Mouse (Mus musculus): ENCODE measurements around the gene Ptgir. TPM values are rescaled to one million over a fixed set of nuclear protein-coding genes. Genes with fewer than 3 reads are reported as not detected.

The Ptgir gene
- polyA plus RNA-seq, 1 experiment, result not detected

DNA sequence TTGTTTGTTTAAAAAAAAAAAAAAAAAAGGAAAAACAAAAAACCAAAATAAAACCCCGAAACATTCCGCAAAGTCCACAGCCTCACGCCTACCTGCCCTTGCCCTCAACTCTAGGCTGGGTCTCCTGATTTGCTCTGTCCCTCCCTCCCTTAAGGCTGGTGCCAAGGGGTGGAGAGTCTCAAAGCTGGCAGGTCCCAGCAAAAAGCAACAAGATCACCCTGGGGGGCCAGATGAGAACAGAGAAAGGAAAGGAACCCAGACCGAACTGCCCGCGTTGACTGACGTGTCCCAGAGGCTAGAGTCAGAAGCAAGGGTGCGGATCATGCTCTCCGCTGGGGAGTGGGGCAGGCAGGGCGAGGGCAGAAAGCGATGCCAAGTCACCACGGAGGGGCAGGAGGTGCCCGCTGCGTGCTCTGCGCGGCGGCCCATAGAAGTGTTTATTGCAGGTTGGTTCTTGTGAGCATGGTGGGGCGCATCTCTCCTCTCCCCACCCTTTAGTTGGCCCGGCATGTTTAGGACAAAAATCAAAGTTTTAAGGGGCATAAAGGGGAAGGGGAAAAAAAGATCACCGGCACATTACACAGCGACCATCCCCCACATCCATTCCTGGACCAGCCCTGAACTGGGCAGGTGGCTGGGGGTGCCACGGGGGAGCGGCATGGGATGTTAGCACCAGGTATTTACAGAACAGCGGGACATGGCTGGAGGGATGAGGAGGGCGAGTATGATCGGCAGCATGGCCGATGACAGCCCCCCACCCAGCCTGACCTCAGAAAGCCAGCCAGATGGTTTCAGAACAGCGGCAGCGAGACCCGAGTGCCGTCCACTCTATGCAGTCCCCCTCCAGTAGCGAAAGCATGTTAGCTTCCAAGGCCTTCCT is 9.4 kb downstream of the Ptgir start:
- H3K9ac ChIP-seq (ENCODE audit: low read depth, poor library complexity, severe bottlenecking), result no peak overlapping the region
- H3K4me3 ChIP-seq (ENCODE audit: low read depth, low read length), result no peak overlapping the region
- no peaks in the 10 kb centered on the region for H3K9me3 ChIP-seq (replicated peaks; ENCODE audit: control insufficient read depth, insufficient read depth, low read length, poor library complexity, severe bottlenecking)
- H3K27me3 ChIP-seq (ENCODE audit: control insufficient read depth, insufficient read depth, low read length, poor library complexity, severe bottlenecking), result no peaks in the 10 kb centered on the region
- no peak overlapping the region for H3K27ac ChIP-seq (ENCODE audit: insufficient read depth, low read length)
- H3K36me3 ChIP-seq (ENCODE audit: control insufficient read depth, insufficient read depth, low read length, poor library complexity, severe bottlenecking), result peaks cover 17% of the 10 kb centered on the region
- H3K4me1 ChIP-seq (ENCODE audit: control insufficient read depth, insufficient read depth, low read length), result peaks cover 2% of the 10 kb centered on the region
- TF ChIP-seq EP300 (IDR thresholded peaks at IDR 0.05; ENCODE audit: insufficient read depth, low read depth, low read length) (no peak), CTCF (IDR thresholded peaks at IDR 0.05; ENCODE audit: low read depth, low read length) (no peak), POLR2A (IDR thresholded peaks at IDR 0.05; ENCODE audit: insufficient read depth, low read length) (no peak)

DNA sequence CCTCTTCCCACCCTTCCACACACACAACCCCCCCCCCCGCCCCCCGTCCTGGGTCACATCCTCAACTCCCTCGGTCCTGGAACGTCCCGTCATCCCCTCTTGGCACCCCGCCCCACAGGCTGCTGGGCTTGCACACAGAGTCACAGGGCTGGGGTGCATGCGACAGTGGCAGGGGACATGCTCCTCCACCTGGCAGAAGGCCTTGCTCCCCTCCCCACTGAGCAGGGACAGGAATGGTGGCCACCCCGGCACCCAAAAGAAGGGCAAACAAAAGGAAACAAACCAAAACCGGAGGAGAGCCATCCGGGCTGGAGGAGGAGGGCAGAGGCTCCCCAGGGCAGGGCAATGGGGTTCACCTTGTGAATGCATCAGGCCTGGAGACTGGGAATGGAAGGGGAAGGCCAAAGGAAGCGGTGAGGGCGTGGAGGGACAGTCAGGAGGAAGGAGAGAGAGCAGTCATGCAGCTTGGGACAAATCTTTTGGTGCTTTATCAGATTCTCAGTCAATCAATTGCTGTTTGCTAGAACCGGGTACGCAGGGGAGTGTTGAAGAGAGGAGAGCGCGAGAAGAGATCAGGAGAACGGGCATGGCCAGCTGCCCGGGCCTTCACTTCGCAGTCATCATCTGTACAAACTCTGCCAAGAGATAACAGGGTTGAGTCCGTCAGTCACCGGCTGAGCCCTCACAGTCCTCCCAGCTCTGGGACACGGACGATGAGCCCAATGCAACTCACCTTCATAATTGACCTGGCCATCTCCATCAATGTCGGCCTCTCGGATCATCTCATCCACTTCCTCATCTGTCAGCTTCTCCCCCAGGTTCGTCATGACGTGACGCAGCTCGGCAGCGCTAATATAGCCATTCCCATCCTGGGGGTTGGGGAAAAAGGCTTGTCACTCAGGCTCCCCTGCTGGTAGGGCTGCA is 10.3 kb downstream of the Ptgir start:
- Histone ChIP-seq H3K27me3 (ENCODE audit: control insufficient read depth, insufficient read depth, low read length, poor library complexity, severe bottlenecking) (no peaks in the 10 kb centered on the region), H3K4me1 (ENCODE audit: control insufficient read depth, insufficient read depth, low read length) (peaks cover 4% of the 10 kb centered on the region), H3K27ac (ENCODE audit: insufficient read depth, low read length) (no peak overlapping the region), H3K9me3 (replicated peaks; ENCODE audit: control insufficient read depth, insufficient read depth, low read length, poor library complexity, severe bottlenecking) (no peaks in the 10 kb centered on the region), H3K4me3 (ENCODE audit: low read depth, low read length) (no peak overlapping the region), H3K9ac (ENCODE audit: low read depth, poor library complexity, severe bottlenecking) (no peak overlapping the region), H3K36me3 (ENCODE audit: control insufficient read depth, insufficient read depth, low read length, poor library complexity, severe bottlenecking) (peaks cover 17% of the 10 kb centered on the region)
- TF ChIP-seq POLR2A (IDR thresholded peaks at IDR 0.05; ENCODE audit: insufficient read depth, low read length) (no peak), EP300 (IDR thresholded peaks at IDR 0.05; ENCODE audit: insufficient read depth, low read depth, low read length) (no peak), CTCF (IDR thresholded peaks at IDR 0.05; ENCODE audit: low read depth, low read length) (no peak)

DNA sequence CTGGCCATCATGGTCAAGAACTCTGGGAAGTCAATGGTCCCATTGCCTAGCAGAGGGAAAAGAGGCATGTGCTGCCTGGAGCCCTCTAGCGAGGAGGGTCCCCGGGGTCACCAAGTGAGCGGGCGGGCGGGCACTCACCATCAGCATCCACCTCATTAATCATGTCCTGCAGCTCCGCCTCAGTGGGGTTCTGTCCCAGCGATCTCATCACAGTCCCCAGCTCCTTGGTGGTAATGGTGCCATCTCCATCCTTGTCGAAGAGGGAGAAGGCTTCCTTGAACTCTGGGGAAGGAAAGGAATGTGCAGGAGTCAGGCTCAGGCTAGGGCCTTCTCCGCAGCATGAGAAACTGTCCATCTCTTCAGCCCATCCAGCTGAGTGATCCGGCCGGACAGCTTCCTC is 11.2 kb downstream of the Ptgir start:
- no peak for TF ChIP-seq POLR2A (IDR thresholded peaks at IDR 0.05; ENCODE audit: insufficient read depth, low read length)
- TF ChIP-seq CTCF (IDR thresholded peaks at IDR 0.05; ENCODE audit: low read depth, low read length), result no peak
- TF ChIP-seq EP300 (IDR thresholded peaks at IDR 0.05; ENCODE audit: insufficient read depth, low read depth, low read length), result no peak
- Histone ChIP-seq H3K4me3 (ENCODE audit: low read depth, low read length) (no peak overlapping the region), H3K9me3 (replicated peaks; ENCODE audit: control insufficient read depth, insufficient read depth, low read length, poor library complexity, severe bottlenecking) (no peaks in the 10 kb centered on the region), H3K9ac (ENCODE audit: low read depth, poor library complexity, severe bottlenecking) (no peak overlapping the region), H3K36me3 (ENCODE audit: control insufficient read depth, insufficient read depth, low read length, poor library complexity, severe bottlenecking) (peaks cover 17% of the 10 kb centered on the region), H3K4me1 (ENCODE audit: control insufficient read depth, insufficient read depth, low read length) (peaks cover 4% of the 10 kb centered on the region), H3K27me3 (ENCODE audit: control insufficient read depth, insufficient read depth, low read length, poor library complexity, severe bottlenecking) (no peaks in the 10 kb centered on the region), H3K27ac (ENCODE audit: insufficient read depth, low read length) (no peak overlapping the region)

GRCm38 (mm10) chr7:16918014-16918413 is 11.7 kb downstream of the Ptgir start:
- no peak overlapping the region for H3K4me3 ChIP-seq (ENCODE audit: low read depth, low read length)
- peaks cover 17% of the 10 kb centered on the region for H3K36me3 ChIP-seq (ENCODE audit: control insufficient read depth, insufficient read depth, low read length, poor library complexity, severe bottlenecking)
- TF ChIP-seq CTCF (IDR thresholded peaks at IDR 0.05; ENCODE audit: low read depth, low read length) (no peak), EP300 (IDR thresholded peaks at IDR 0.05; ENCODE audit: insufficient read depth, low read depth, low read length) (no peak), POLR2A (IDR thresholded peaks at IDR 0.05; ENCODE audit: insufficient read depth, low read length) (no peak)
- H3K9me3 ChIP-seq (replicated peaks; ENCODE audit: control insufficient read depth, insufficient read depth, low read length, poor library complexity, severe bottlenecking), result no peaks in the 10 kb centered on the region
- H3K9ac ChIP-seq (ENCODE audit: low read depth, poor library complexity, severe bottlenecking), result no peak overlapping the region
- peaks cover 4% of the 10 kb centered on the region for H3K4me1 ChIP-seq (ENCODE audit: control insufficient read depth, insufficient read depth, low read length)
- no peak overlapping the region for H3K27ac ChIP-seq (ENCODE audit: insufficient read depth, low read length)
- H3K27me3 ChIP-seq (ENCODE audit: control insufficient read depth, insufficient read depth, low read length, poor library complexity, severe bottlenecking), result no peaks in the 10 kb centered on the region

DNA sequence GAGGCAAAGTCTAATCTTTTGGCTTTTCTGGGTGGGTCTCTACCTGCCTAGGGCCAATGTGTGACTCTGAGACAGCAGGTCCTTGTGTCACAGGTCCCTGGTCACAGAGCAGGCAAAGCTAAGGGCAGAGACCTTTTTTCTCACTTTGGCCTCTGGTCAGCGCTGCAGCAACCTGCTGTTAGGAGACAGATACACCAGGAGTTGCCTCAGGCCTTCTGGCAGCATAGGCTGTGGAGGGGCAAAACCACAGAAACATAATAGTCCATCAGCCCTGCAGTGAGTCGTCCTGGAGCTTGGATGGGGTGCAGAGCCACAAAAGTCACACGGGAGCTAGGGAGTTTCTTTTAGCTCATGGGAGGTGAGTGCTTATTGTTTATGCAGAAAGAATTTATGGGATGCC is 12.4 kb downstream of the Ptgir start:
- Histone ChIP-seq H3K9me3 (replicated peaks; ENCODE audit: control insufficient read depth, insufficient read depth, low read length, poor library complexity, severe bottlenecking) (no peaks in the 10 kb centered on the region), H3K36me3 (ENCODE audit: control insufficient read depth, insufficient read depth, low read length, poor library complexity, severe bottlenecking) (peaks cover 17% of the 10 kb centered on the region), H3K4me1 (ENCODE audit: control insufficient read depth, insufficient read depth, low read length) (peaks cover 4% of the 10 kb centered on the region), H3K4me3 (ENCODE audit: low read depth, low read length) (no peak overlapping the region), H3K27ac (ENCODE audit: insufficient read depth, low read length) (no peak overlapping the region), H3K9ac (ENCODE audit: low read depth, poor library complexity, severe bottlenecking) (no peak overlapping the region), H3K27me3 (ENCODE audit: control insufficient read depth, insufficient read depth, low read length, poor library complexity, severe bottlenecking) (no peaks in the 10 kb centered on the region)
- TF ChIP-seq EP300 (IDR thresholded peaks at IDR 0.05; ENCODE audit: insufficient read depth, low read depth, low read length) (no peak), CTCF (IDR thresholded peaks at IDR 0.05; ENCODE audit: low read depth, low read length) (no peak), POLR2A (IDR thresholded peaks at IDR 0.05; ENCODE audit: insufficient read depth, low read length) (no peak)
